Mouse (Mus musculus) CH12.LX (cell line): ENCODE results near the gene Cog2. TPM values are rescaled to one million over a fixed set of nuclear protein-coding genes. Genes with fewer than 3 reads are reported as not detected.

Experiments used
- DNase-seq: peaks from one replicate; pipeline ENCODE4 v3.0.0-alpha.2; 2013; ENCODE audit errors: extremely low read depth
- H3K27ac ChIP-seq: 2 replicates; pipeline ENCODE4 v1.5.1; 2012; ENCODE audit warnings: low read depth, mild to moderate bottlenecking, control low read depth, moderate library complexity; ENCODE audit not compliant: insufficient read depth
- H3K27me3 ChIP-seq: replicated peaks from 2 replicates; pipeline ENCODE3; 2012; ENCODE audit warnings: inconsistent platforms
- H3K36me3 ChIP-seq, 2 experiments: replicated peaks in 1 of 2; 2 replicates each; pipeline versions ENCODE3 to v1.6.1; 2012; ENCODE audit warnings: inconsistent platforms in 1 of 2, low read length in 1 of 2, mild to moderate bottlenecking in 1 of 2, mixed read lengths in 1 of 2, moderate library complexity in 1 of 2; ENCODE audit not compliant: control insufficient read depth in 1 of 2, insufficient read depth in 1 of 2
- H3K4me1 ChIP-seq, 2 experiments: 2 replicates each; pipeline ENCODE4 v1.6.1; 2012; ENCODE audit warnings: inconsistent platforms in 1 of 2, moderate library complexity in 1 of 2; ENCODE audit not compliant: insufficient read depth in 2 of 2, control insufficient read depth in 1 of 2
- H3K4me2 ChIP-seq: 2 replicates; pipeline ENCODE4 v1.6.1; 2012; ENCODE audit warnings: low read depth, mild to moderate bottlenecking, control low read depth; ENCODE audit not compliant: poor library complexity, insufficient read depth, severe bottlenecking
- H3K4me3 ChIP-seq, 3 experiments: fragments of 150-350 bp in 1 of 3; sonication (generic) in 1 of 3; replicated peaks in 1 of 3; 2 replicates each; pipeline versions ENCODE3 to v1.5.1; 2011 to 2012; ENCODE audit warnings: low read depth in 2 of 3, low read length in 2 of 3, mild to moderate bottlenecking in 2 of 3, moderate library complexity in 2 of 3, control low read depth in 1 of 3, improper control_type of control experiment in 1 of 3, inconsistent platforms in 1 of 3, mixed read lengths in 1 of 3; ENCODE audit not compliant: poor library complexity in 1 of 3
- H3K79me2 ChIP-seq: replicated peaks from 2 replicates; pipeline ENCODE4 v1.6.1; 2012; ENCODE audit warnings: mild to moderate bottlenecking, moderate library complexity; ENCODE audit not compliant: control insufficient read depth, poor library complexity, insufficient read depth, severe bottlenecking; ENCODE audit errors: extremely low read depth
- H3K9ac ChIP-seq: 2 replicates; pipeline ENCODE4 v1.6.1; 2012; ENCODE audit warnings: low read depth, mild to moderate bottlenecking, control low read depth, moderate library complexity; ENCODE audit not compliant: insufficient read depth
- H3K9me3 ChIP-seq: replicated peaks from 2 replicates; pipeline ENCODE3; 2012; ENCODE audit warnings: low read length, inconsistent platforms, mixed read lengths
- CHD1 ChIP-seq: IDR thresholded peaks from 2 replicates; pipeline ENCODE4 v1.6.1; 2012; ENCODE audit warnings: low read depth, low read length, improper control_type of control experiment, inconsistent platforms
- CHD2 ChIP-seq: IDR thresholded peaks from 2 replicates; pipeline ENCODE4 v1.6.1; 2011; ENCODE audit warnings: low read length, improper control_type of control experiment
- E2F4 ChIP-seq: IDR thresholded peaks from 2 replicates; pipeline ENCODE4 v1.6.1; 2011; ENCODE audit warnings: low read depth, low read length, improper control_type of control experiment; ENCODE audit not compliant: insufficient replicate concordance
- ELF1 ChIP-seq: IDR thresholded peaks from 2 replicates; pipeline ENCODE4 v1.6.1; 2014; ENCODE audit warnings: low read depth, mild to moderate bottlenecking, inconsistent platforms, low read length, improper control_type of control experiment
- EP300 ChIP-seq: IDR thresholded peaks from 2 replicates; pipeline ENCODE4 v1.6.1; 2011; ENCODE audit warnings: low read length, improper control_type of control experiment
- IRF4 ChIP-seq: IDR thresholded peaks from 2 replicates; pipeline ENCODE4 v1.6.1; 2014; ENCODE audit warnings: low read depth, mild to moderate bottlenecking, inconsistent platforms, low read length, improper control_type of control experiment
- JUN ChIP-seq: IDR thresholded peaks from 2 replicates; pipeline ENCODE4 v1.6.1; 2011; ENCODE audit warnings: low read depth, mild to moderate bottlenecking, low read length, improper control_type of control experiment, moderate library complexity; ENCODE audit not compliant: insufficient read depth
- JUND ChIP-seq: conservative IDR thresholded peaks from 2 replicates; pipeline ENCODE4 v1.6.1; 2011; ENCODE audit warnings: low read depth, low read length, improper control_type of control experiment
- KAT2A ChIP-seq: IDR thresholded peaks from 2 replicates; pipeline ENCODE4 v1.6.1; 2012; ENCODE audit warnings: low read length, improper control_type of control experiment, inconsistent platforms; ENCODE audit not compliant: insufficient replicate concordance
- MAFK ChIP-seq: IDR thresholded peaks from 2 replicates; pipeline ENCODE4 v1.6.1; 2011; ENCODE audit warnings: low read length, improper control_type of control experiment; ENCODE audit not compliant: insufficient replicate concordance
- MEF2A ChIP-seq: IDR thresholded peaks from 2 replicates; pipeline ENCODE4 v1.6.1; 2014; ENCODE audit warnings: low read depth, mild to moderate bottlenecking, inconsistent platforms, low read length, improper control_type of control experiment, borderline replicate concordance
- MXI1 ChIP-seq: IDR thresholded peaks from 2 replicates; pipeline ENCODE4 v1.6.1; 2011; ENCODE audit warnings: mild to moderate bottlenecking, low read depth, low read length, improper control_type of control experiment
- MYC ChIP-seq: IDR thresholded peaks from 2 replicates; pipeline ENCODE4 v1.6.1; 2011; ENCODE audit warnings: low read depth, mild to moderate bottlenecking, improper control_type of control experiment, low read length
- NELFE ChIP-seq: IDR thresholded peaks from 2 replicates; pipeline ENCODE4 v1.6.1; 2011; ENCODE audit warnings: low read depth, low read length, improper control_type of control experiment
- PAX5 ChIP-seq: IDR thresholded peaks from 2 replicates; pipeline ENCODE4 v1.6.1; 2012; ENCODE audit warnings: low read length, inconsistent platforms, mixed read lengths
- POLR2A ChIP-seq: IDR thresholded peaks from 2 replicates; pipeline ENCODE4 v1.6.1; 2011; ENCODE audit warnings: low read depth, mild to moderate bottlenecking, improper control_type of control experiment, low read length
- RAD21 ChIP-seq: IDR thresholded peaks from 2 replicates; pipeline ENCODE4 v1.6.1; 2011; ENCODE audit warnings: low read depth, mild to moderate bottlenecking, low read length, improper control_type of control experiment, moderate library complexity
- RCOR1 ChIP-seq: conservative IDR thresholded peaks from 2 replicates; pipeline ENCODE4 v1.6.1; 2012; ENCODE audit warnings: low read depth, mild to moderate bottlenecking, inconsistent platforms, low read length, improper control_type of control experiment
- SIN3A ChIP-seq: IDR thresholded peaks from 2 replicates; pipeline ENCODE4 v1.6.1; 2012; ENCODE audit warnings: low read length, improper control_type of control experiment, inconsistent platforms
- SMC3 ChIP-seq: IDR thresholded peaks from 2 replicates; pipeline ENCODE4 v1.6.1; 2011; ENCODE audit warnings: low read depth, low read length, improper control_type of control experiment
- TBP ChIP-seq: conservative IDR thresholded peaks from 2 replicates; pipeline ENCODE4 v1.6.1; 2011; ENCODE audit warnings: low read depth, low read length, improper control_type of control experiment
- UBTF ChIP-seq: IDR thresholded peaks from 2 replicates; pipeline ENCODE4 v1.6.1; 2012; ENCODE audit warnings: low read depth, mild to moderate bottlenecking, inconsistent platforms, low read length, improper control_type of control experiment, moderate library complexity
- ZC3H11A ChIP-seq: IDR thresholded peaks from 2 replicates; pipeline ENCODE4 v1.6.1; 2012; ENCODE audit warnings: low read depth, mild to moderate bottlenecking, inconsistent platforms, low read length, improper control_type of control experiment
- dilution Hi-C: fragments of 300-500 bp; cut with MboI; formaldehyde crosslinking; loops from 2 replicates; pipeline ENCODE4 v1.14.3; 2020; ENCODE audit warnings: low sequenced_read_pairs; ENCODE audit not compliant: extremely low pct_unique_long_range_greater_than_20kb, extremely low pct_ligation_motif_present
- in situ Hi-C: fragments of 300-500 bp; cut with MboI; formaldehyde crosslinking; loops from 3 replicates; pipeline ENCODE4 v1.14.3; 2019; ENCODE audit warnings: low sequenced_read_pairs, low pct_ligation_motif_present, low pct_unique_long_range_greater_than_20kb, mixed read lengths
- polyA plus RNA-seq: library from polyadenylated mRNA; unstranded; fragments of >175 nt; gene quantifications from 2 replicates; pipeline ENCODE4 v1.2.1, GENCODE M21; 2012; ENCODE audit warnings: low read depth; ENCODE audit not compliant: insufficient read length
- total RNA-seq, 2 experiments: library from RNA; depleted of rRNA; stranded (reverse); fragments of 300-350 nt in 1 of 2; fragments of >200 nt in 1 of 2; gene quantifications; 2 replicates each; pipeline ENCODE4 v1.2.3; 2012 to 2014

The Cog2 gene
- total and polyA plus RNA-seq, 3 experiments = 41.8 to 56.7 (median 55.5) TPM

GRCm38 (mm10) chr8:124576751-124577150 lies 56.2 kb downstream of the Cog2 start:
- Histone ChIP-seq H3K27ac (no peak overlapping the region), H3K27me3 (no peaks in the 10 kb centered on the region), H3K79me2 (no peaks in the 10 kb centered on the region), H3K9me3 (peaks cover 3% of the 10 kb centered on the region), H3K9ac (no peak overlapping the region), H3K4me3 (no peak overlapping the region), H3K4me2 (no peak overlapping the region), H3K36me3 (no peaks in the 10 kb centered on the region), H3K4me1 (peaks cover 8 to 20% of the 10 kb centered on the region in 2 experiments; a peak in 3 of 4 replicates)
- no peak for DNase-seq
- dilution Hi-C loops = no loop called here
- TF ChIP-seq RAD21 = no peak
- no peak for TF ChIP-seq E2F4
- no peak for TF ChIP-seq JUND
- TF ChIP-seq KAT2A = no peak
- no peak for TF ChIP-seq POLR2A
- no peak for TF ChIP-seq ELF1
- TF ChIP-seq PAX5 = no peak
- no peak for TF ChIP-seq JUN
- TF ChIP-seq CHD1 = no peak
- no peak for TF ChIP-seq RCOR1
- TF ChIP-seq MYC = no peak
- TF ChIP-seq MEF2A = no peak
- no peak for TF ChIP-seq SIN3A
- no peak for TF ChIP-seq MXI1
- TF ChIP-seq MAFK = no peak
- TF ChIP-seq NELFE = no peak
- TF ChIP-seq UBTF = no peak
- no peak for TF ChIP-seq ZC3H11A
- no peak for TF ChIP-seq IRF4
- in situ Hi-C loops = no loop called here

- in situ Hi-C loops = loop anchor here (5.0 kb wide), 1 partner anchor 184 kb away; no protein-coding TSS in a partner anchor
- Histone ChIP-seq H3K9ac (no peak overlapping the region), H3K4me3 (no peak overlapping the region), H3K36me3 (no peaks in the 10 kb centered on the region), H3K79me2 (no peaks in the 10 kb centered on the region), H3K27ac (no peak overlapping the region), H3K4me1 (peaks cover 0 to 38% of the 10 kb centered on the region in 2 experiments; a peak in 2 of 4 replicates), H3K4me2 (no peak overlapping the region), H3K27me3 (no peaks in the 10 kb centered on the region), H3K9me3 (no peaks in the 10 kb centered on the region)
- dilution Hi-C loops = no loop called here
- no peak for TF ChIP-seq NELFE
- no peak for TF ChIP-seq MEF2A
- no peak for TF ChIP-seq ELF1
- TF ChIP-seq CHD2 = no peak
- no peak for TF ChIP-seq MAFK
- no peak for TF ChIP-seq UBTF
- TF ChIP-seq TBP = no peak
- TF ChIP-seq SMC3 = no peak
- TF ChIP-seq JUND = no peak
- no peak for TF ChIP-seq PAX5
- TF ChIP-seq EP300 = no peak
- no peak for DNase-seq
Observed at GRCm38 (mm10) chr8:124585718-124586425, 65.3 kb downstream of the Cog2 start.
